Mouse (Mus musculus) heart, postnatal 25 days (tissue): ENCODE results near the gene Npr1. TPM values are rescaled to one million over a fixed set of nuclear protein-coding genes. Genes with fewer than 3 reads are reported as not detected.

Source experiments
- DNase-seq: peaks from one replicate; pipeline ENCODE4 v3.0.0; 2022; ENCODE audit warnings: low spot score
- intact Hi-C: fragments of 180-260 bp; cut with DNase I; formaldehyde crosslinking; loops from one replicate; pipeline ENCODE4 v1.15.1; 2025
- total RNA-seq, 2 experiments: library from RNA; stranded (reverse); gene quantifications; 2 replicates each; pipeline ENCODE4 v1.2.3; 2021

Gene Npr1
- total RNA-seq, 2 experiments from 2014 or later = 17.2 to 18.8 TPM

- intact Hi-C loops = no loop called here
- no peak for DNase-seq
Observed at GRCm38 (mm10) chr3:90404609-90405008, 61.1 kb downstream of the Npr1 start.

DNA sequence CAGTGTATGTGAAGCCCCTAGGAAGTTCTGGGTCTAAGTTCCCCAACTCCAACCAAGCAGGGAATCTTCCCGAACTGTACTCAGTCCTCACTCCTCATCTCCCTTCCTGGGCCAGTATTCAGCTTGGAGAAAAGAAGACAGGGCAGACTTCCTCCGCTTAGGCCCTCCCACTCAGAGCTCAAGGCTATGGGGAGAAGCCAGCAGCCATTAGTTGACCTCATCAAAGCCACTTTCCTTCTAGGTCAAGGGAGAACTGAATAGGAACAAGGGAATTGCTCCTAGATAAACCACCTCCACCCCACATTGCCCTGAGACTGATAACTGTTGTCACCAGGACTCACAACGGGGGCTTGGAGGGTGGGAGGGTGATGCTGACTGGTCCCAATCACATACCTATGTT, 61.5 kb downstream of the Npr1 start:
- intact Hi-C loops = no loop called here
- no peak for DNase-seq

DNA sequence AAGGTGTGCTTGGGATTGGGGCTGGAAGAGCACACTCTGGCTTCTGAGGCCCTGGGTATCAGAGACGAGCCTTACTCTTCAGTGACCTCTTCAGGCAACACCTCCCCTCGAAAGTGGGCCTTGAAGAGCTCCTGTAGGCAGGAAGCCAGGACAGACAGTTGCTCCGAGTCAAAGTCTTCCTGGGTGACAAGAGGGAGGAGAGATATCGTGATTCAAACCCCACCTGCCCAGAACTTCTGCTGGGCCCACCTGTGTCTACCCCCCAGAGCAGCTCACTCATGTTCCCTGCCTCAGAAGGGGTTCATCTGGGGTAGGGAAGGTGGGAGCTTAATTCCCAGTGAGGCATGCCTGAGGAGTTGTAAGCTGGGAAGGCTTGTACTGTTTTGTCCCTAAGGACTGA, 64.7 kb downstream of the Npr1 start:
- intact Hi-C loops = no loop called here
- no peak for DNase-seq

Other genes starting within 250 kb of the Npr1 start
- 10 to 100 TPM; 49.0 to 50.7 TPM for gene Jtb, start 234.3 kb downstream of the Npr1 start, total RNA-seq
- gene Creb3l4, start 222.4 kb downstream of the Npr1 start, total RNA-seq = not detected
- 10 to 100 TPM; 83.7 to 84.3 TPM for gene Slc39a1, start 217.7 kb downstream of the Npr1 start, total RNA-seq
- gene Crtc2, start 211.7 kb downstream of the Npr1 start, total RNA-seq = 10 to 100 TPM; 14.6 to 16.1 TPM
- 10 to 100 TPM; 31.9 to 33.4 TPM for gene Dennd4b, start 200.7 kb downstream of the Npr1 start, total RNA-seq
- 10 to 100 TPM; 42.8 to 43.6 TPM for gene Gatad2b, start 172.7 kb downstream of the Npr1 start, total RNA-seq
- gene Slc27a3, start 75.9 kb downstream of the Npr1 start, total RNA-seq = 1 to 10 TPM in 1 of 2 experiments, under 1 TPM in 1; 0.78 to 1.4 TPM
- 10 to 100 TPM; 25.2 to 26.9 TPM for gene Ints3, start 32.2 kb downstream of the Npr1 start, total RNA-seq
- gene Ilf2, start 10.3 kb upstream of the Npr1 start, total RNA-seq = 10 to 100 TPM; 31.5 to 33.4 TPM
- gene Snapin, start 25.2 kb upstream of the Npr1 start, total RNA-seq = 10 to 100 TPM; 59.5 to 62.6 TPM
- gene Chtop, start 43.6 kb upstream of the Npr1 start, total RNA-seq = 100 to 1,000 TPM; 100 to 113 TPM
- 100 to 1,000 TPM; 777 to 804 TPM for gene S100a1, start 48.5 kb upstream of the Npr1 start, total RNA-seq
- gene S100a13, start 48.6 kb upstream of the Npr1 start, total RNA-seq = 10 to 100 TPM; 27.1 to 29.7 TPM
- gene S100a14, start 61.0 kb upstream of the Npr1 start, total RNA-seq = under 1 TPM; 0.23 to 0.48 TPM
- gene S100a16, start 71.4 kb upstream of the Npr1 start, total RNA-seq = 10 to 100 TPM; 71.3 to 74.7 TPM
- not detected for gene S100a3, start 94.7 kb upstream of the Npr1 start, total RNA-seq
- gene S100a2, start 124.4 kb upstream of the Npr1 start, total RNA-seq = not detected
- not detected for gene Gm42674, start 136.0 kb upstream of the Npr1 start, total RNA-seq
- 10 to 100 TPM in 1 of 2 experiments, 1 to 10 TPM in 1; 8.0 to 11.2 TPM for gene S100a4, start 137.9 kb upstream of the Npr1 start, total RNA-seq
- gene S100a5, start 142.7 kb upstream of the Npr1 start, total RNA-seq = not detected
- 10 to 100 TPM; 70.8 to 84.4 TPM for gene S100a6, start 147.0 kb upstream of the Npr1 start, total RNA-seq
- gene S100a7a, start 188.2 kb upstream of the Npr1 start, total RNA-seq = under 1 TPM; 0.28 to 0.60 TPM
- gene S100a8, start 203.1 kb upstream of the Npr1 start, total RNA-seq = 1 to 10 TPM in 1 of 2 experiments, under 1 TPM in 1; 0.61 to 1.6 TPM
- 1 to 10 TPM; 1.3 to 1.5 TPM for gene S100a9, start 229.9 kb upstream of the Npr1 start, total RNA-seq